Mouse (Mus musculus): ENCODE results near the gene Fam216a.
A peak's percentile ranks its signal among the peaks of the same experiment; 100 is the strongest.
"Not testable (repeated sequence)": the region's sequence is repeated elsewhere in the genome, so short reads cannot be mapped to it uniquely, and the experiment has no call there.

Gene Fam216a

DNA sequence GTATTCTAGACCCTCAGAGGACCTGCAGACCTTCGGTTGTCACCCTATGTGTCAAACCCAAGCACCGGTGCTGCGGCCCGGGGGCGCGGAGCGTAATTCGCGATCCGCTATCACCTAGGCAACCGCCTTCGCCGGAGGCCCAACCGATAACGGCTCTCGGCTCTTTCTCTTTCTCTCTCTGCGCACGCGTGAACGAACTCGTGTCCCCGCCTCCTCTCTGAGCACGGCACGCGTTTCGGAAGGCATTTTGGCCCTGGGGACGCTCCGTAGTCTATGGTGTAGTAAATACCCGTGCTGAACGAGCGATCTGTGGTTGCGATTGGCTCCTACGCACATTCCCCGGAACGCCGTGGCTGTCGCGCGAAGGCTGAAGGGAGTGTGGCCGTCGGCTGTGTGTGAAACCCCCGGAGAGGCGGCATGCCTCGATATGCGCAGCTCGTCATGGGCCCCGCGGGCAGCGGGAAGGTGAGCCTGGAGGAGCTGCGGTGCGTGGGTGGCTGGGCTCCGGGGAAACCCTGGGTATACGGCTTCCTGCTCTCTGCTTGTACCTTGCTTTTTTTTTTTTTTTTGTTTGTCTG lies at the start of gene Fam216a:
Gene Fam216a (minus strand): TSS at position 173 of the 578 bp plus-strand sequence.
- DNase-seq (ENCODE audit: low spot score): peak; percentile 99

DNA sequence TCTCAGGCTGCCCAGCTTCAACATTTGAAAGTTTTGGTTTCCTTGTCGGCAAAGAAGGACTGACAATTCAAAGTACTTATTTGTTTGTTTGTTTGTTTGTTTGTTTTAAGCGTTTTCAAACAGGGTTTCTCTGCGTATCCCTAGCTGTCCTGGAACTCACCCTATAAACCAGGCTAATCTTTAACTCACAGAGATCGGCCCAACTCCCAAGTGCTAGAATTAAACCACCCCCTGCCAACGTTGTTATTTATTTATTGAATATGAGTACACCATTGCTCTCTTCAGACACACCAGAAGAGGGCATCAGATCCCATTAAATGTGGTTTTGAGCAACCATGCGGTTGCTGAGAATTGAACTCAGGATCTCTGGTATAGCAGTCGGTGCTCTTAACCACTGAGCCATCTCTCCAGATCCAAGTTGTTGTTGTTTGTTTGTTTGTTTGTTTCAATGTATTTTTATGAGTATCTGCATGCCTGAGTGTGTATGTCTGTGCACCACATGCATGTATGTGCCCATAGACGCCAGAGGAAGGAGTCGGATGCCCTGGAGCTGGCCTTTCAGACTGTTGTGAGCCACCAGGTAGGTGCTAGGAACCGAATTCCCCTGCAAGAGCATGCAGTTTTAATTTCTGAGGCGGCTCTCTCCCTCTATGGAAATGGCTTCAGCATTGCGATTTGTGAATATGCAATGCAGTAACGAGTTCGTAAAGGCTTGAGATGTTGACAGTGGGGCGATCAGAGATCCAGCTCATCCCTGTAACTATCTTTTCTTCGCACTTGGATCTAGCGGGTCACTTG lies 49.3 kb upstream of the Fam216a start, which contains the start of gene Anapc7:
Gene Anapc7 (plus strand): TSS at position 423 of the 798 bp plus-strand sequence.
- DNase-seq (ENCODE audit: low spot score): no peak

DNA sequence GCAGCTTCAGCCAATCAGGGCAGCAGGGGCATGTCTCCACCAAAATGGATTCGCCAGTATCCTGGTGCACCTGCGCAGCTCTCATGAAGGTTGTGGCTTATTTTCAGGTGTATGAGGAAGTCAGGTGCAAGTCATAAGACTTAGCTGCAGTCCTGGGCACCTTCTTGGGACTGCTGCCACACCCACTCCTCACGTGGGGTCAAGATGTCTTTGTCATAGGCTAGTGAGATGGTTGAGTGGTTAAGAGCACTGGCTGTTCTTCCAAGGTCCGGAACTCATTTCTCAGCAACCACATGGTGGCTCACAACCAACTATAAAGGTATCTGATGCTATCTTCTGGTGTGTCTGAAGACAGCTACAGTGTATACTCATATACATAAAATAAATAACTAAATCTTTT lies 48.5 kb upstream of the Fam216a start:
- DNase-seq (ENCODE audit: low spot score): not testable (repeated sequence)

DNA sequence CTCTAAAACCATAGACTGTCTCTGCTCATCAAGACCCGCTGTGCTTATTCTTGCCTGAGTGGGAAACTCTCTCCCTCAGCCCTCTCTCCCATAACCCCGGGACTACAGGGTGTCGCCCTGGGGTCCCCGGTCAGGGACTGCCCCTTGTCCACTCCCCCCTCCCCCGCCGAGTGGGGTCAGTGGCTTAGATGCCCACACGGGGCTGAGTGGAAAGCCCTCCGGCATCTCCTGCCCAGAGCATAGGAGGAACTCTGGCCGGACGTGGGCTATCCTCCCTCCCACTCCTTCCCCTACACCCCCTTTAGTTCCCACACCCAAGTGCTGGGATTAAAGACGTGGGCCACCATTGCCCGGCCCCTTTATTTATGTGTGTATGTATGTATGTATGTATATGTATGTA lies 43.3 kb upstream of the Fam216a start:
- DNase-seq (ENCODE audit: low spot score): no peak

DNA sequence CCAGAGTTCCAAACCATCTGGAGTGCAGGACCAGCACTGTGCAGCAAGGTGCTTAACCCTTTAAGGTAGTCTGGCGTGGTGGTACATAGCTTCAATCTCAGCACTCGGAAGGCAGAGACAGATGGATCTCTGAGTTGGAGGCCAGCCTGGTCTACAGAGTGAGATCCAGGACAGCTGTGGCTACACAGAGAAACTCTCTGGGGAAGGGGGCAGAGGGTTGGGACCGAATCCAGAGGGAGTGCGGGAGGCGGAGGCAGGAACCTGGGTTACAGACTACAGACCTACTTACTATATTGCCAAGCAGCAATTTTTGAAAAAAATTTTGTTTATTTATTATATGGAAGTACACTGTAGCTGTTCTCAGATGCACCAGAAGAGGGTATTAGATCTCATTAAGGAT lies 42.2 kb upstream of the Fam216a start:
- no peak for DNase-seq (ENCODE audit: low spot score)

DNA sequence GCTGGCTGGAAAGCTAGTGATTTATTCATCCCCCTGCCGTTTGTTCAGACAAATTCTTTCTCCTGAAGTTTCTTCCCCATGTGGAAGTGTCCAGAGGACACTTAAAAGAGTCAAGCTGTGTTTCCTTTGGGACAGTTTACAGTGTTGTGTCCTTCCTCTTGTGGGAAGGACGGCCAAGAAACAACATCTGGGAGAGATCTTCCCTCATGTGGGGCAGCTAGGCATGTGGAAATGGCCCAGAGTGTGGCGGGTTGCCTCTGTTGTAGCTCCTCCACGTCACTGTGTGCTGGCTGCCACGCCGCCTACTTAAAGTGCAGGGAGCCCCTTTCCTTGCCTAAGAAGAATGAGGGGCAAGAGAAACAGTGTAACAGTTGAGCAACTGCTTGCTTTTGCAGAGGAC lies 40.7 kb upstream of the Fam216a start:
- no peak for DNase-seq (ENCODE audit: low spot score)

DNA sequence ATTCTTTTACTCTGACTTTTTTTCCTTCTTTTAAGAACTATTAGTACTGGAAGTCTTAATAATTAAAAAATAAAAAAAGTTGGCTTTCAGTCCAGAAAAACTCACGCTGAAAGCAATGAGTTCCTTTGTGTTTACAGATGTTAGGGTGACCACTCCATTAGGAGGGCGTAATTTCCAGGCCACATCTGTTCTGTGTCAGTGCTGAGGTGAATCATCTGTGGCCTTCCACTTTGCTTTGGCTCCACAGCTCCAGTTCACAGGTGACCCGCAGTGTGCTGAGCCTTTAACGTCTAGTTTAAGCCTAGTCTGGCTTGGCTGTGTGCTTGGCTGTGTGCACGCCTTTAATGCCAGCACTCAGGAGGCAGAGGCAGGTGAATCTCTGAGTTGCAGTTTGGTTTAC lies 39.7 kb upstream of the Fam216a start:
- no peak for DNase-seq (ENCODE audit: low spot score)

DNA sequence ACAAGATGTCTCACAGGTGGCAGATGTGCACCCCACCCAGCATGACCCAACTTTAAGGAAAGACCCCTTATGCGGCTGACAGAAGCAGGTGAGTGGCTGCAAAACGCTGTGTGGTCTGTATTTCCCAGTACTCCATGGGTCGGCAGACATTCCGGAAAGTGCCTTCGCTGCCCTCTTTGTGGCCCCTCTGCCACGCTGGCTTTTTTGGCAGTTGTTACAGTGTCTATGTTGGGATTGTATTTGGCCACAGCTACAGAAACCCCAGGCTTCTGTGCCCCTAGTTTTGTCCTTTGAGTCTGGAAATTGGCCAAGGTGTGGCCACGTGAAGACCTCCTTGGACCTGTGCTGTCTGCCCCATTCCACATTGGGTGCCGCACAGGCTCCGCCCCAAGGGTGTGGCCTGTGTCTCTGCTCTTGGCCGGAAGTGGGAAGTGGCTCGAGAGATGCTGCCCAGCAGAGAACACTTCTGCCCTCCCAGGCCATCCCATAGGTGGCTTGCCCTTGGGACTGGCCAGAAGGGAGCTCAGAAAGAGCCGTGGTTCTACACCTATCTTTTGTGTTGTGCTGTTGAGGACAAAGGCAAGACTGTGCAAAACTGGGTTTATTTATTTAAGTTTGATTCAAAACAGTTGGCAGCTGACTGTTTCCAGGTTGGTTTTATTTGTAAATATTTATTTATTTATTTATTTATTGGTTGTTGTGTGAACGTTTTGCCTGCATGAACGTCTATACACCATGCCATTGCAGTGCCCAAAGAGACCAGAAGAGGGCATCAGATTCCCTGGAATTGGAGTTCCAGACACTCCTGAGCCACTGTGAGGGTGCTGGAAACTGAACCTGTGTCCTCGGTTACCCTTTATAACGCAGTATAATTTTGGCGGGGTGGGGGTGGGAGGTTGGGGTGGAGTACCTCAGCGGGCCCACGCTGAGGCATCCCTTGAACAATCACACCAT lies 37.8 kb upstream of the Fam216a start:
- no peak for DNase-seq (ENCODE audit: low spot score)

DNA sequence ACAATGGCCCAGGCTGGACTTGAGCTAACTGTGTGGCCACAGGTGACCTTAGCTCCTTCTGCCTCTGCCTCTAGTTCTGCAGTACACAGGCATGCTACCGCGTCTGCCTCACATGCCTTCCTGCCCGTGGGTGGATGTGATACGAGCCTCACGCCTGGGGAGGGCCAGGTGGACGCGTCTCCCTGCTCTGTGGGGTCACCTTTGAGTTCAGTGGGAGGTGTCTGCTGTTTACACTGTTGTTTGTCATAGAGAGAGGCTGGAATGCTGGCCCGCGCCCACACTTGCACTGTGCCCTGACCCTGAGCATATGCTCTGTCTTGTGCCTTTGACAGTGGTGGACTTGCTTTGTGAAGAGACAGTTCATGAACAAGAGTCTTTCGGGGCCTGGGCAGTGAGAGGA lies 33.4 kb upstream of the Fam216a start:
- no peak for DNase-seq (ENCODE audit: low spot score)

DNA sequence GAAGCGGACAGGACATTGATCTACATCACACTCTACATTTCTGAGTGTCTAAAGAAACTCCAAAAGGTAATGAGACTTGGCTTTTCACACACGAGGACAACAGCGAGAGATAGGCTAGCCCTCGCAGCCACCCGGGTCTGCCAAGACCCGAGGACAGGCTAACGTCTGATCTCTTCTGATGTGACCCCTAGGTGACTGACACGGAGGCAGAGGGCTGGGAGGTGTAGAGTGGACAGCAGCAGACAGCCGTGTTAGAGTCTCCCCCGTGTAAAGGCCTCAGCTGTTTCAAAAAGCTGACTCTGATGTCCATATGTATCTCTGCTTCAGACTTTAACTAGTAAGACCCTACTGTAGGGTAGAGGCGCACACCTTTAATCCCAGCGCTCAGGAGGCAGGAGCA lies 31.2 kb upstream of the Fam216a start:
- no peak for DNase-seq (ENCODE audit: low spot score)

DNA sequence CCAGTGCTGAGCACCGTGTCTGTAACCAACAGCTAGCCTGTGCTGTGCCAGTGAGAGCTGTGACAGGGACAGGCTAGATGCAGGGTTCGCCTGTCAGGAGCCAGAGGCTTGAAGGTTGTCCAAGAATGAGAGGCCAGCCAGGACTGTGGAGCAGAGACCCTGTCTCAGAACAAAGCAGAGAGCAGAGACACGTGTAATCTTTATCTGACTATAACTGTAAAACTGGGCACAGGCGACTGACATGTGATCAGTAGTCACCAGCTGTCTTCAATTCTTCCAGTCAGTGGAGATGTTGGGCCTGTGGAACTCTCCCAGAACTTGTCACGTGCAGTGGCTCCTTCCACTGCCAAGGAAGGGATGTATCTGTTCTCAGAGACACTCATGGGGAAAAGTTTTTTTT lies 30.6 kb upstream of the Fam216a start:
- DNase-seq (ENCODE audit: low spot score): no peak

DNA sequence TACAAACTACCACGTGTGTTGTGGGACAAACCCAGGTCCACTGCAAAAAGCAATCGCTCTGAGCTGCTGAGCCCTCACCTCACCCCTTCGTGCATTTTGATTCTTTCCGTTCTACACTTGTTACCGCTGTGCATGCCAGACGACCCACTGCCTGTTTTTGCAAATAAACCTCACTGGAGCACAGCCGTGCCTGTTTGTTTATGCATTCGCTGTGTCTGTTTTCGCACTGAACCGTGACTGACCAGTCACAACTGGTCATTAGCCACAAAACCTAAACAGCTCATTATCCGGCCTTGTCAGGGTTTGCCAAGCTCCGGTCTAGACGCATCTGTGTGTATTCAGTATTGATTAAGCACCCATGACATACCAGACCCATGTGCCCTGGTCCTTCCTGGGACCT lies 30.0 kb upstream of the Fam216a start:
- DNase-seq (ENCODE audit: low spot score): no peak

DNA sequence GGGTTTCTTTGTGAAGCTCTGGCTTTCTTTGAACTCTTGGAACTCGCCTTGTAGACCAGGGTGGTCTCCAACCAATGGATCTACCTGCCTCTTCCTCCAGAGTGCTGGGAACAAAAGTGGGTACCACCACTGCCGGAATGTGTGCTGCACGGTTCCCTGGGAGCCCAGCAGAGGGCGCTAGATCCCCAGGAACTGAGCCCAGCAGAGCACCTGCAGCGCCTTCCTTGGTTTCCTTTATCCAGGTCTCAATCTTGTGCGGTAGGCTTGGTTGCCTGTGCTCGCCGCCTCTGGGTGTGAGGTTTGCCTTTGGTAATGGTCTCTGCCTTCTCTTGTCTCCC lies 29.1 kb upstream of the Fam216a start:
- DNase-seq (ENCODE audit: low spot score): peak; percentile 44

DNA sequence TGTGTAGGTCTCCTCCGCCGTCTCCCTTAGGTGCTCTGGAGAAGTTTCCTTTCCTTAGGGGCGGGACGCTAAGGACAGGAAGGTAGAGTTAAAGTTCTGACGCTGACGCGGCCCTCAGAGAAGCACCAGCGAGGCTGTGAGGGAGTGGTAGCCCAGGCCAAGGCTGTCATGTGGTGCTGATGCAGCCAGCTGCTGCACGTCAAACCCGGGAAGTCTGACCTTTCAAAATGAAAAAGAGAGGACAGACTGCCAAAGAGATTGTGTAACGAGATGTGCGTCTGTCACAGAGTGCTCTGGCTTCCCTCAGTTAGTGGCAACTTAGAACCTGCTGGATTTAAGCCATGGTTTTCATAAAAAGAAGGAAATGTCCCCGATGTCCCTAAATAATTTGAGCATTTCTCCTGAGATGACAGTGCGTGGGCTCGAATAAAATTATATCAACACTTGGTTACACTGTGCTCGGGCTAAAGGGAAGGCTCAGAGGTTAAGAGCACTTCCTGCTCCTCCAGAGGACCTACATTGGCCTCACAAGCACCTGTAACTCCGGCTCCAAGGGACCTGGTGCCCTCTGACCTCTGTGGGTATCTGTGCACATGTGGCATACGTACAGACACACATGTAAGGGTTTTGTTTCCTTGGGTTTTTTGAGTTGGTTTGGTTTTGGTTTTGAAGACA lies 28.6 kb upstream of the Fam216a start:
- DNase-seq (ENCODE audit: low spot score): no peak

DNA sequence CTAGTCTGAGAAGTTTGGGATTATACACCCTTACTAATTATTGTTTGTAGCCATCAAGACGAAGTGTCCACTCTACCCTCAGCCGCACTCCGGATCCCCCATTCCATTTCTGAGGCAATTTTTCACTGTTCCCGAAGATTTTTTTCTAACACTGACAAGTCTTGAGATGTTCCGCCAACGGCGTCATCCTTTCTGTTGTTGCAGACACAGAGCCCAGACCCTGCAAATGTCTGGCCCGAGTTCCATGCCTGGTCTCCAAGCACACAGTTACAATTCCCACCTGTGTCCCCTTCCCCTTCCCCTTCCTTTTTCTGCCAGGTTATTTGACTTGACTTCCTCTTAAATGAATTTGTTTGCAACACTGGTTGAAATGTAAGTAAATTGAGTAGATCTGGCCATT lies 27.7 kb upstream of the Fam216a start:
- DNase-seq (ENCODE audit: low spot score): no peak

DNA sequence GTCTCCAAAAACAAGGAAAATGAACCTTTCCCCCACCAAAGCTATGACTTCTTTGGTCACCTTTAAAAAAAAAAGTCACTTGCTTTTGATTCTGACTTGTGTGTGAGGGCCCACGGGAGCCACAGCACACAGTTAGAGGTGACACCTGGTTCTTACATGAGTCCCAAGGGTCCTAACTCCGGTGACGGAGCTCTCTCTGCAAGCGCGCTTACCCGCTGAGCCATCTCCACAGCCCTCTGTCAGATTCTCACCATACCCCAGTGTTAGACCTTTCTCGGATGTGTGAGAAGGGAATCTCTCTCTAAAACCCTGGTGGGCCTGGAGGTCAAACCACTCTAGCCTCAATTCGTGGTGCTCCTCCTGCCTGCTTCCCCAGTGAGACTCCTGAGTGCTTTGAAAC lies 25.3 kb upstream of the Fam216a start:
- DNase-seq (ENCODE audit: low spot score): no peak

DNA sequence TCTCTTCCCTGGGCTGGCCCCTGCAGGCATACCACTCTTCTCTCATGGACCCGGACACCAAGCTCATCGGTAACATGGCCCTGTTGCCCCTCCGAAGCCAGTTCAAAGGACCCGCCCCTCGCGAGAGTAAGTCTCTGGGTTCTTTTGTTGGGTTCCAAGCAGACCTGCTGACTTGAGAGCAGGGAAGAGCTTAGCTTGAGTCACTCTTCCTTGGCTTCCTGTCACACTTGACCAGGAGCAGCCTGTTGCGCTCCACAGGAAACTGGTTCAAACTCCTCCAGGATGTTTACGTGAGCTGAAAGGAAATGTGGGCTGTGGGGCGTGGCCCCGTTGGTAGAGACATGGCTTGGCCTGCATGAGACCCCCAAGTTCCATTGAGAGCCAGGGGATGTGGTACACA lies 24.6 kb upstream of the Fam216a start:
- DNase-seq (ENCODE audit: low spot score): no peak

DNA sequence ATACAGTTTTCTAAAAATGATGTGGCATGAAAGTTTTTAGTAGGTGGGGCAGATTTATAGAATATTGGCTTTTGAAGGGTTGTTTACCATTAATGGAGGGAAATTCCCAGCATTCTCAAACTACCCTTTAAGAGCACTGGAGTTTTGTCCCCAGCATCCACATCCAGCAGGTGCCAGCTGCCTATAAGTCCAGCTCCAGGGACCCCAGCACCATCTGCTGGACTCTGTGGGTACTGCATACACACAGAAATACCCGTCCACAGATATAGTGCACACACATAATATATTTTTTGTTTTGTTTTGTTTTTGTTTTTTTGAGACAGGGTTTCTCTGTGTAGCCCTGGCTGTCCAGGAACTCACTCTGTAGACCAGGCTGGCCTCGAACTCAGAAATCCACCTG lies 21.7 kb upstream of the Fam216a start:
- no peak for DNase-seq (ENCODE audit: low spot score)

DNA sequence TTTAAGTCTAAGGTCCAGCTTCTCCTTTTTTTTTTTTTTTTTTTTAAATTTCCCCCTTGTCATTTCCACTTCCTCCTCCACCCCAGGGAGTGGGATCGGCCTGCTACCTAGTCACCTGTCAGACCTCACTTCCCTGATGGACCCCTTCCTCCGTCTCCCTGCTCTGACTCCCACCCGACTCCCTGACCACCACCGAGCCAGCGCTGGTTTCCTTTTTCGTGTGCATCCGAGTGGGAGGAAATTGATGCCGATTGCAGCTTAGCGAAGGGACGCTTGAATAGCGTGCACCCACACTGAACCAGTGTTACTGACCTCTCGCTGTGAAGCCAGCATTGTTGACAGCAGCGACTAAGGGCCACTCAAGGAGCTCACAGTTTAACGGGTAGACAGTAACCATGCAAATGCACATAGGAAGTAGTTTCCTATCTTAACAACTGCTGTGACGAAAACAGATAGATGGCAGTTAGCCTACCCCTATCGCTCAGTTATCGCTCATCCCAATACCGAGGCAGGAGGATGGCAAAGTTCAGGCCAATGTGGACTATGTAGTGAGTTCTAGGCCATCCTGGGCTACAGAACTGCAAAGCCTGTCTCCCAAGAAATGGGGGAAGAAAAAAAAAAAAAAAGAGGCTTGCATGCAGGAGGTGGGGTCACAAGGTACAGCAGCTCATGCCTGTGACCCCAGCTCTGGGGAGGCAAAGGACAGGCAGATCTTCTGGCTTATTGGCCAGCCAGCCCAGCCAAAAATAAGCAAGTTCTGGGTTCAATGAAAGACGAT lies 20.3 kb upstream of the Fam216a start:
- DNase-seq (ENCODE audit: low spot score): no peak

DNA sequence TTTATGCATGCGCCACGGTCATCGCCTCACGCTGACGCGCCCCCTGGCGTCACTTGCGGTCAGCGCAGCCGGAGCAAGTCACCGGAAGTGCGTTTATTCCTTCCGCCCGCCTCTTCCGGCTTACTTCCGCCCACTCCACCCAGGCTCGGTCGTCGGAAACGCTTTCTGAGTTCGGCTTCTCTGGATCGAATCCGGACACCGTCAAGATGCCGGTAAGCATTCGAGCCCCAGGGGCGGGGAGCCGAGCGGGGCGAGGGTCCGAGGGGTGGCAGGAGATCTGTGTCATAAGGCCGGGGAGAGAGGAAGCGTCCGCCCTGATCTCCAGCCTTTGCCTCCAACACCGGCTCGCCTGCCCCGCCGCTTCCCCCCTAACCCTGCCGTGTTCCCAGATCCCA lies 19.6 kb upstream of the Fam216a start, which contains the start of gene Arpc3:
Gene Arpc3 (plus strand): TSS at position 93 of the 395 bp plus-strand sequence.
- DNase-seq (ENCODE audit: low spot score): peak; percentile 71

DNA sequence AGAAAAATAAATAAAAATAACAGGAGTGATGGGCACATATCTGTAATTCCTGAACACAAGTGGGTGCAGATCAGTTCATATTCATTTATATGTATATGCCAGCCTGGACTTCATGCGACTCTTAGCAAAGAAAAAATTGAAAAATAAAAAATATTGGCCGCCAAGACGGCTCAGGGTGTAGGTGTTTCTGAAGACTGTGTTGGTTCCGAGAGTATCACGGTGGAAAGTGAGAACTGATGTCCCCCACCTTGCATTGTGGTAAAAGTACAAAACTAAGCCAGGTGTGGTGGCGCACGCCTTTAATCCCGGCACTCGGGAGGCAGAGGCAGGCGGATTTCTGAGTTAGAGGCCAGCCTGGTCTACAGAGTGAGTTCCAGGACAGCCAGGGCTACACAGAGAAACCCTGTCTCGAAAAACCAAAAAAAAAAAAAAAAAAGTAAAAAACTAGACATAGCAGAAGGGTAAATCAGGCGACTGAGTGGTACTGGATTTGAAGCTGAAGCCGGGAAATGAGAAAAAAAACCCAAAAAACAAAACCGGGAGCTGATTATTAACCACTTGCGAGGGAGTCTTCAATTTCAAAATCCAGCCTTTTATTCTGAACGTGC lies 19.1 kb upstream of the Fam216a start:
- no peak for DNase-seq (ENCODE audit: low spot score)
